Mouse (Mus musculus) brain, embryonic 14.5 days (tissue): ENCODE measurements around the gene Gpatch8. TPM values are rescaled to one million over a fixed set of nuclear protein-coding genes. Genes with fewer than 3 reads are reported as not detected.

ENCODE experiments used
- DNase-seq: peaks from one replicate; pipeline ENCODE4 v3.0.0-alpha.2; 2011; ENCODE audit warnings: low read depth
- CTCF ChIP-seq: fragments of 200-500 bp; IDR thresholded peaks from 2 replicates; pipeline ENCODE4 v1.5.1; 2012; ENCODE audit warnings: inconsistent platforms, mild to moderate bottlenecking, moderate library complexity, borderline replicate concordance; ENCODE audit not compliant: insufficient read depth, insufficient read length; ENCODE audit errors: extremely low read depth
- POLR2A ChIP-seq: fragments of 200-500 bp; IDR thresholded peaks from 2 replicates; pipeline ENCODE4 v1.6.1; 2012; ENCODE audit warnings: mild to moderate bottlenecking, inconsistent platforms, borderline replicate concordance; ENCODE audit not compliant: poor library complexity, insufficient read depth, insufficient read length, severe bottlenecking; ENCODE audit errors: extremely low read depth
- polyA plus RNA-seq: library from polyadenylated mRNA; depleted of rRNA; stranded (reverse); fragments of >200 nt; gene quantifications from 2 replicates; pipeline ENCODE4 v1.2.3, GENCODE M21; 2012

Gpatch8 gene
- polyA plus RNA-seq, 1 experiment: 58.4 TPM

DNA sequence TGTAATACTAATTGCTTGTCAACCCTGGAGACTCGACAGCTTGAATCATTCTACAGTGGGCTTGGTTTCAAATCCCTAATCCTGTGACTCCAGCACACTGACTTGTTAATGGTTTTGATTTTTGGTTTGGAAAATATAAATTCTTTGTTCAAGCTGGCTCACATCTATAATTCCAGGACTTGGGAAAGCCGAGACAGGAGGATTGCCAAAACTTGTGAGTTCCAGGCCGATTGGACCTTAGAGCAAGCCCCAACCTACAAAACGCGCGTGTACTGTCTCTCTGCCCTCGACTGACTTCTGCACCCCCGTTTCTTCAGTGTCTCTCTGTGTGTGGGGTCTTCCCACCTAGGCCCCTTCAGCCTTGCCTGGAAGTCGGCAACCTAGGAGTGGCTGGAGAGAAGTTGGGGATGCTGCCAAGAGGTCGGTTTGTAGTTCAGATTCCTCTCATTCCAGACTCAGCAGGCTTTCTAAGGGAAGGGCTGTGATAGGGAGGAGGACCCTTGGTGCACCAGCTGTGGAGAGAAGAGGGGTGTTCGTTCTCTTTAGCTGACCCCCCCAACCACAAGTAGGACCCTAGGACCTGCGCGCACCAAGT is 25.9 kb upstream of the Gpatch8 start:
- TF ChIP-seq CTCF (no peak), POLR2A (no peak)
- peak; percentile 67 for DNase-seq

DNA sequence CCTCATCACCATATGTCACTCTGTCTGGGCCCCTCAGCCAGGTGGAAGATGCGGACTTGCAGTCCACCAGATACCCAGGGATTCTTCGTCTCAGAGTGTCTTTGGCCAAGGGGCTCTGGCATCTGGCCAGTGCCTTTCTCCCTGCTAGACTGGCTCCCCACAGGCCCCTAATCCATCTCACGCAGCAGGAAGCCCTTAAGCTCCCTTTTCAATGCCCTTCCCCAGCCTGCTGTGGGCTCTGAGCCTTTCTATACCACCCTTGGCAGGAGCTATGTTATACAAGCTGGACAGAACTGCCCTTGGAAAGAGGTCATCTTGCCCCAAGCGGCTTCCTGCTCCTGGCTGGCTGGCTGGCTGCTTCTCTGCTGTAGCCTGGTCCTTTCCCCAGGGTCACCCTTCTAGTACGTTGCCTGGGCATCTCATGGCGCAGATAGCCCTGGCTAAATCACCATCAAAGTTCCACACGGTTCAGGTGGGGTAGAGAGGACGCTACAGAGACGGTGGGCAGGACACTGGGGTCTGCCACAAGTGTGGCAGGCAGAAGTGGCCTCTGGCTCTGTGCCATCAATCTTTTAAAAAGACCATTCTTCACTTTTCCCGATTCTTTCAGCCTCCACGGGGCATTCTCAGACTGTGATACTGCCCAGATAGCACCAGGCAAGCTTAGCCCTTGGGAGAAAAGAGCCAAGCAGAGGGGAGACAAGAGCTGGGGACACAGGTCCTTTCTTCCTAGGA is 25.3 kb upstream of the Gpatch8 start:
- TF ChIP-seq CTCF (no peak), POLR2A (no peak)
- DNase-seq: peak; percentile 82

DNA sequence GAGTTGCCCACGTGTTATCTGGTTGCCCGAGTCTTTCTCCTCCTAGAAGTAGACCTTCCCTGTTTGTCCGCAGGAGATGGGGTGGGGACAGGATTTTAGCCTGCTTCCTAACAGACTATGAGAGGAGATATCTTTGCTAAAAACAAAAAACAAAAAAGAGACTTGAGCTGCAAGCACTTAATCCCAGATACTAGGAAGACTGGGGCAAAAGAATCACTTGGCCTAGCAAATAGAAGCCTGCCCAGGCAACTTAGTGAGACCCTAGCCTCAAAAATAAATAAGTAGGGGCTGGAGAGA is 23.8 kb upstream of the Gpatch8 start:
- no peak for DNase-seq
- no peak for TF ChIP-seq CTCF
- no peak for TF ChIP-seq POLR2A

DNA sequence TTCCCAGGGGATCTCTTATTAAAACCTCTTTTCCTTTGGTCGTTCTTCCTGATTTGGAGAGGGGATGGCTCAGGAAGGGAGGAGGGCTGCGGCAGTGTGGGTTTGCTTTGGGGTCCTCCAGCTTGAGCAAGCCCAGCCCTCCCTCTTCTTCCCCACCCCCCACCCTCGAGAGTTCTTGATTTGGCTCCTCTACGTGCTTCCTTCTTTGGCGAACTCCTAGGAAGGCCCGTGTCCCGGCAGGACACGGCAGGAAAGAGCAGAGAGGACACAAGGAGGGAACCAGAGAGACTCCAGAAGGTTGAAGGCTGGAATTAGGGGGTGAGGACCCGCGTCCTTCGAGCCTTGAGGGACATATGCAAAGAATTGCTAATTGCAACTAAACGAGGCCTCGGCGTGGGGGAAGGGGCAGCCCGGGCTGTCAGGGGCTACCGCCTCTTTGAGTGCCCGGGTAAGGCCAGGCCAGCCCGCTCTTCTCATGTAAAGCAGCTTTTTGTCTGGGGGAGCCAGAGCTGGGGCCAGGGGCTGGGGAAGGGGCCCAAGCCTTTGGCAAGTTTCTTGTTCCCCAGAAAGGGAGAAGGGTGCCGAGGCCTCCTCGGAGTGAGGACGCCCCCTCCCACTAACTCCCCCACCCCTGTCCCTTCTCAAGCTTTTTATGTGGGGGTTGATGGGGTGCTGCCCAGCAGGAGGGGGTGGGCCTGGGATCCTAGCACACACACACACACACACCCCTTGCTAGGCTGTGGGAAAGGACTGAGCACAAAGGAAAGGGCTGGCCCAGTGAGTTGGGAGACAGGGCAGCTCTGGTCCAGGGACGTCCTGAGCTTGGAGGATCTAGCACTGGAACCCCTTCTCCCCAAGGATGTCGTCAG is 23.2 kb upstream of the Gpatch8 start, which contains the start of gene Gm11627:
TSS of gene Gm11627 (minus strand) at position 297 of the 869 bp plus-strand sequence.
- TF ChIP-seq CTCF (no peak), POLR2A (no peak; the same call in 1 of the 2 replicates)
- peak; percentile 94 for DNase-seq

DNA sequence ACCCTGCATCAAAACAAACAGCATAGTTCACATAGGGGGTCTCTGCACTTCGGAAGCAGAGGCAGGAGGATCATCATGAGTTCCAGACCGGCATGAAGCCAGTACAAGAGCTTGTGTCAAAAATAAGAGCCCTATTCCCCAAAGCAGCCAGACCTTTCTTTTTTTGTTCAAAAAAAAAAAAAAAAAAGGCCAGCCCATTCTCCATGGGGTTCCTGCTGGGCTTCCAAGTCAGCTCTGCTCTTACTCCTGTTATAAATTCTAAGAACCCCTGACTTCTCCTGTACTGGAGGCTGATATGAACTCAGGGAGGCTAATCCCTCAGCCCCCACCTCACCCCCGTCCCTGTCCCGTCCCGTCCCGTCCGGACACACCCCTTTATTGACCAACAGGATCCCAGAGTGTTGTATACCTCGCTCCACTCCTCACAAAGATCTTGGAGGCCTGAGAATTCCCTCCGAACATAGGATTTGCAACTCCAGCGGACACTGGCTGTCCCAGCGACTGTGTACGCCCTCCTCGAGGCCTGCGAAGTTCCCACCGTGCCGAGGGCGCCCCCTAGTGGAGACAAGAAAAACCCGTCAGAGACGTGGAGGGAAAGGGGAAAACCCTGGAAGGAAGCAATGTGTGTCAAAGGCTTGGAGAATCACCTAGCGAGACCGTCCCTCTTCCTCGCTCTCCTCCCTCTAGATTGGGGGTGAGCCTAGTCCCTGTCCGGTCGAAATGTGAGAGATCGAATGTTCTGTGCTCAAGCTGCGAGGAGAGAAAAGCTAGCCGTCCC is 22.3 kb upstream of the Gpatch8 start:
- TF ChIP-seq CTCF (peak; percentile 87), POLR2A (no peak)
- DNase-seq: peak; percentile 84

DNA sequence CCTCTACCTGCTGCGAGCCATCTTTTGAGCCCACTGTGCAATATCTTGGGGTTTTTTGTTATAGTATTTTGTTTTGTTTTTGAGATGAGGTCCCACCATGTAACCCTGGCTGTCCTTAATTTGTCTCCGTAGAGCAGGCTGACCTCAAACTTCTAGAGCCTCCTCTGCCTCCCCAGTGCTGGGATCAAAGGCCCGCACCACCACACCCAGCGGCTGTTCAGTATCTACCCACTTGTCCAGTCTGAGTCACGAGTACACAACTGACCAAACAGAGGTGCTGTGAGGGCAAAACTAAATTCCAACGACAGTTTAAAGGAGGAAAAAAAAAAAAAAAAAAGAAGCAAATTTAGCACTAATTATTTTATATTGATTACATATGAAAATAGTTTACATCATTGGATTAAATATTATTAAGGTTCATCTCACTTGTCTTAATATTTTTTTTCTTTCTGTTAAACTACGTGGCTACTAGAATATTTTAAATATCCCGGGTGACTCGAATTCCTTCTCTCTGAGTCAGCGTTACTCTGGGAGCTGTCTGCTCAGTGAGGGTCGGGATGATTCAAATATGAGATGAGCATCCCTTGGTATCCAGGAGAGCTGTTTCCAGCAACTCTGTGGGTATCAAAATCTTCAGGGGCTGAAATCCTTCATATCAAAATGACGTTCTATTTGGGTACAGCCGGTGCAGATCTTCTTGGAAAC is 20.0 kb upstream of the Gpatch8 start:
- TF ChIP-seq POLR2A (no peak), CTCF (no peak)

DNA sequence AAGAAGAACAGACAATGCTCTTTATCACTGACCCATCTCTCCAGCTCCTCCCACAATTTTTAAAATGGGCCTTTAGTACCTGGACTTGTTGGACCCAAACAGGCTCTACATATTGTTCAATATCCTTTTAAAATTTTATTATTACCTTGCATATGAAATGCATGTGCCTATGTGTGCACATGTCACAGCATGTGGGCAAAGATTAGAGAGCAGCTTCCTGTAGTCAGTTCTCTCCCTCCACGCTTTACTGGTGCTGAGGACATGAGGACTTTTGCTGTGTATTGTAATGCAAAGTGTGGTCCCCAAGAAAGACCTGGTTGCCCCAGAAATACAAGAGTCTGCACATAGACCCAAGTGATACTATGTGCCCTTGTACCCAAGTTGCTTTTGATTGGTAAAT is 18.8 kb upstream of the Gpatch8 start:
- TF ChIP-seq POLR2A (no peak), CTCF (no peak)
- DNase-seq: no peak

More for the DNA sequence above, 20.0 kb upstream of the Gpatch8 start:
- no peak for DNase-seq

DNA sequence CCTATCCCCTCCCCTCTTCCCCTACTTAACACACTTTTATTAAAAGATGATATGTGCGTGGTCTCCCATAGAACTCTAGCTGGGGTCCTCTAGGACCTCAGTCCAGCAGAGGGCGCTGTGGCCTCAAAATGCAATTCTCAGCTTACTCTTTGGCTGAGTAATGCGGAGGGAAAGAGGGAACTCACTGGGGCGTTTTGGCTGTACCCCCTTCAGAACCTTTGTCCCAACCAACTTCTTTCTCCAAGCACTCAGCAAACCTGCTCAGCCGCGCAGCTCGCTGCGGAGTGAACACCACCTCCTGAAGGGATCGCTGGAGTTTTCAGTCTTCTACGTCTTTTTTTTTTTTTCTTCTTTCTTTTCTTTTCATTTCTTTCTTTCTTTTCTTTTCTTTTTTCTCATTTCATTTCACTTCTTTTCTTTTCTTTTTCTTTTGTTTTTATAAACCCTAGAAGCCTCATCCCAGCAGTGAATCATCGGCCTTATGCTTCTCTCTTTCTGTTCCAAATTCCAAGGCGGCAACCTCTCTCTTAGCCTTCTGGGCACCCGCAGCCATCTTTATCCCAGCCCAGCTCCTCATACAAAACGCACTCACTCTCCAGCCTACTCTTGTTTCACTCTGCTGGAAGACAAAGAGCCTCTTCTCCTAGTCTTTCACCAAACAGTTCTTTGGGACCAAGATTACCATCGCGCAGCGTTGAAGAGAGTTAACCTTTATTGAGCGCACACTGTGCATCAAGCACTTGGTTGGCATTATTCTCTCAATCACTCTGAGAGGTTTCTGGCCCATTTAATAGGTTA is 16.9 kb upstream of the Gpatch8 start:
- peak; percentile 94 for DNase-seq
- TF ChIP-seq POLR2A (no peak), CTCF (peak; percentile 93)

DNA sequence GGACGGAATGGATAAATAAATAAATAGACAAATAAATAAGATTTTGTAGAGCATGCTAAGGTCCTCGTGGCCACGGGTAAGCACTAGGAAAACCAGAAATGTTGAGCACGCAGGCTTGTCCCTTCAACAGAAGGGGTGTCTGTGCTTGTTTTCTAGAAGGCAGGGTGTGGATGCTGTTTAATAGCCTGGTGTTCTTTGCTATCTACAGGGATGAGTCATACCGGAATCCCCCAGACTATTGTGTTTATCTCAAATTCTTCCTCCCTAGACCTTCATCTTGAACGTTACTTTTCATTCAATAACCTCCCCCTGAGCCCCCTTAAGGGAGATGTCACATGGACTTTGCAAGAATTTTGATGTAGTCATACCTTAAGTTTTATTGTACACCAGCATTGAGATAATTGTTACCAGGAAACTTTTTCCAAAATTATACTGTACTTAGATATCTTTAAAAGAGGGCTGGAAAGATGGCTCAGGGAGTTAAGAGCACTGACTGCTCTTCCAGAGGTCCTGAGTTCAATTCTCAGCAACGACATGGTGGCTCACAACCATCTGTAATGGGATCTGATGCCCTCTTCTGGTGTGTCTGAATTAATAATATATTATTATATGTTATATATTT is 12.7 kb upstream of the Gpatch8 start:
- DNase-seq: no peak
- TF ChIP-seq CTCF (no peak), POLR2A (no peak)
